Mouse (Mus musculus) liver, embryonic 12.5 days (tissue): ENCODE results near the gene Maff. TPM values are rescaled to one million over a fixed set of nuclear protein-coding genes. Genes with fewer than 3 reads are reported as not detected.

Source experiments
- ATAC-seq: fragments of 200-750 bp; cut with Nextera tagmentation; 2 replicates; pipeline ENCODE4 v1.8.0; 2017; ENCODE audit warnings: moderate number of reproducible peaks, mild to moderate bottlenecking, moderate library complexity
- H3K27ac ChIP-seq: fragments of 300-500 bp; sonication (generic); 2 replicates; pipeline ENCODE4 v1.5.1; 2016; ENCODE audit warnings: mild to moderate bottlenecking
- H3K27me3 ChIP-seq: fragments of 300-500 bp; sonication (generic); replicated peaks from 2 replicates; pipeline ENCODE4 v1.6.1; 2016; ENCODE audit warnings: mild to moderate bottlenecking, moderate library complexity
- H3K36me3 ChIP-seq: fragments of 300-500 bp; sonication (generic); 2 replicates; pipeline ENCODE4 v1.6.1; 2016; ENCODE audit warnings: mild to moderate bottlenecking, moderate library complexity
- H3K4me1 ChIP-seq: fragments of 300-500 bp; sonication (generic); 2 replicates; pipeline ENCODE4 v1.6.1; 2016
- H3K4me2 ChIP-seq: fragments of 300-500 bp; sonication (generic); 2 replicates; pipeline ENCODE4 v1.6.1; 2016; ENCODE audit warnings: mild to moderate bottlenecking, moderate library complexity
- H3K4me3 ChIP-seq: fragments of 300-500 bp; sonication (generic); 2 replicates; pipeline ENCODE4 v1.5.1; 2016; ENCODE audit warnings: mild to moderate bottlenecking, moderate library complexity
- H3K9ac ChIP-seq: fragments of 300-500 bp; sonication (generic); 2 replicates; pipeline ENCODE4 v1.6.1; 2016; ENCODE audit warnings: mild to moderate bottlenecking, moderate library complexity
- H3K9me3 ChIP-seq: fragments of 300-500 bp; sonication (generic); replicated peaks from 2 replicates; pipeline ENCODE4 v1.6.1; 2016; ENCODE audit warnings: mild to moderate bottlenecking, moderate library complexity
- WGBS: fragments of 180-500 bp; shearing (Covaris S2); methylation state at CpG from one replicate; pipeline ENCODE4 v1.1.7; 2016; ENCODE audit not compliant: insufficient replicate concordance; 5-methylcytosine and 5-hydroxymethylcytosine counted together
- polyA plus RNA-seq: library from polyadenylated mRNA; unstranded; fragments of >200 nt; fragmentation: Nextera tagmentation; extraction: Ambion mirVana; gene quantifications from 2 replicates; pipeline ENCODE4 v1.2.1, GENCODE M21; 2016

The Maff gene
- polyA plus RNA-seq, 1 experiment from 2014 or later, result 1.1 TPM

DNA sequence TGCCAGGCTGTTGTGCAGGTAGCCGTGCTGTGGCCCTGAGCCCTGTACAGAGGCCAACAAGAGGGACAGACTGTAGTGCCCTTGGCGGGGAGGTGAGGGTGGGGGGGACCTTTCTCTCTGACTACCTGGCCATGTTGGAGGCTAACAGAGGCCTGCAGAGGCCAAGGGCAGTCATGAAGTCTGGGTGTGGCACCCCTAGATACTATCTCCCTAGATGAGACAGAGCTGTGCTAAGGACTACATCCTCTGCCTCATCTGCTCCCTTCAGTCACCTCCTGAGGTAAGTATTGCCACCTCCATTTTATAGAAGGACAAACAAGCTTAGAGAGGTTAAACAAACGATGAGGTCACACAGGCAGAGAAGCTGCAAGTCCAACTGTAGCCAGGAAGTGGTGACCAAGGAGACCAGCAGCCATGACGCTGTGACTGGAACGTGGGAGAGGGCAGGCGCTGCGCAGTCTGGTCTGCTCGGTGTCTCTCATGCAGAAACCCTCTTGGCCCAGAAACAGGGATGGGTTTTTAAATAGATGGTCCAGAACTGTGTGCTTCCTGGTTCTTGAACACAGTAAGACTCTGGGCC lies 22.5 kb downstream of the Maff start:
- WGBS, result 74% methylated on average over 8 of the region's 8 CpGs

DNA sequence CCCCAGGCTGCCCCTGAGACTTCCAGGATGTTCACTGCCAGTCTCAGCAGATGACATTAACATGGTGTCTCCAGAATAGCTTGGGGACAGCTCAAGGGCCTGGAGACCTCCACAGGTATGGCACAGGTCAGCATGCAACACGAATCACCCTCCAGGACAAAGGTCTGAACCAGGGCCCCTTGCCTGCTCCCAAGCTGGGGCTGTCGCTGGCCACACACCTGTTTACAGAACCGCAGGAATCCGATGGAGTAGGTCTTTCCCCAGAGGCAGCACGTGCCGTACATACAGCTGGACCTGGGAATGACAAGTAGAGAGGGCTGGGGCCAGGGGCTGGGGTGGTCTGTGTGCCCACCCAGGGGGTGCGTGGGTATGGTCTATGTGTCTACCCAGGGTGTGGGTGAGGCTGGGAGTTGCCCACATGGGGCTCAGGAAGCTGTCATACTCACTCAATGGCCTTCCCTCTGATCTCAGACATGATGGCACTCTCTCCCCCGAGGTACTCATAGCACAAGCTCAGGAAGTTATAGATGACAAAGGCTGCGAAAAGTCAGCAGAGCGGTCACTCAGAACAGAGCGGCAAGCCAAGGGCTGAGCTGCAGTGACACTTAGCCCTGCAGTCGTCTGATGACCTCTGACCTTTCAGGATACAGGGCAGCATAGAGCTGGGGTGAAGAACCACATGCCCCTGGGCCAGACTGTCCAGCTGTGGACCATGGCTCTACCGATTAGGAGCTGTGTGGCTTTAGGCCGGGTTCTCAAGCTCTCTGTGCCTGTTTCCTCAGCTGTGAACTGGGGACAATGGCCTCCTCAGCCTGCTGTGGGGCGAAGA lies 23.2 kb downstream of the Maff start:
- H3K4me2 ChIP-seq, result no peak overlapping the region
- no peaks in the 10 kb centered on the region for H3K9me3 ChIP-seq
- no peaks in the 10 kb centered on the region for H3K27me3 ChIP-seq
- no peak overlapping the region for H3K9ac ChIP-seq
- peaks cover 26% of the 10 kb centered on the region for H3K4me1 ChIP-seq
- no peak overlapping the region for H3K27ac ChIP-seq
- H3K4me3 ChIP-seq, result no peak overlapping the region
- ATAC-seq, result no peak
- 68% methylated on average over 15 of the region's 15 CpGs for WGBS
- H3K36me3 ChIP-seq, result peaks cover 48% of the 10 kb centered on the region

More for the DNA sequence above, 22.5 kb downstream of the Maff start:
- no peak overlapping the region for H3K4me3 ChIP-seq
- H3K4me2 ChIP-seq, result no peak overlapping the region
- no peaks in the 10 kb centered on the region for H3K27me3 ChIP-seq
- no peak overlapping the region for H3K9ac ChIP-seq
- peak overlapping the region; percentile 30; the same call in 1 of the 2 replicates for H3K27ac ChIP-seq
- peaks cover 51% of the 10 kb centered on the region for H3K36me3 ChIP-seq
- ATAC-seq, result 0 out of 2 replicates have a peak, but pooled peaks have one; percentile 17
- no peaks in the 10 kb centered on the region for H3K9me3 ChIP-seq
- H3K4me1 ChIP-seq, result peaks cover 26% of the 10 kb centered on the region

DNA sequence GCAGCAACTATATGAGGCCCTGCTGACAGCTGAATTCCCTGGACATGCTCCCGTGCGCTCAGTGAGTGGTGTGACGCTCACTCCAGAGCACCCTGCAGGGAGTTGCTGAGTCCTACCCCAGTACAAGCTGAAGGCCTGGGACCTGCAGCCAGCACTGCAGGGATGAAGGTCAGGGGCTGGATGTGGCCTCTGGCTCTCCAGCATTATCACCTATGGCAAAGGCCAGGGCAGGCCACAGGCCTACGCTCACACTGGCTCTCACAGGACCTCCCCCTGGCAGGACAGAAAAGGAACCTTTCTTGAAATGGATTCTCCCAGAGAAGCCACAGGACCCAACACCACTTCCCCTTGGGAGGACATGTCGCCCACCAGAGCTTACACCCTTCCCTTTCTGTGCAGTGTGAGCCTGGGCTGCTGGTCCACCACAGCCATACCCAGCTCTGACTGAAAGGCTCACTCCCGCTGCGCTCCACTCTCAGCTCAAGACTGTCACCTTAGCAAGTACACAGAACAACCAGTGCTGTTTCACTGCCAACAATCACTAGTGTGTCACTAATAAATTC lies 23.9 kb downstream of the Maff start:
- ATAC-seq, result no peak
- no peak overlapping the region for H3K27ac ChIP-seq
- no peak overlapping the region for H3K4me2 ChIP-seq
- H3K4me3 ChIP-seq, result no peak overlapping the region
- H3K4me1 ChIP-seq, result peaks cover 26% of the 10 kb centered on the region
- WGBS, result 72% methylated on average over 7 of the region's 7 CpGs
- H3K27me3 ChIP-seq, result no peaks in the 10 kb centered on the region
- H3K36me3 ChIP-seq, result peaks cover 48% of the 10 kb centered on the region
- H3K9ac ChIP-seq, result no peak overlapping the region
- H3K9me3 ChIP-seq, result no peaks in the 10 kb centered on the region

DNA sequence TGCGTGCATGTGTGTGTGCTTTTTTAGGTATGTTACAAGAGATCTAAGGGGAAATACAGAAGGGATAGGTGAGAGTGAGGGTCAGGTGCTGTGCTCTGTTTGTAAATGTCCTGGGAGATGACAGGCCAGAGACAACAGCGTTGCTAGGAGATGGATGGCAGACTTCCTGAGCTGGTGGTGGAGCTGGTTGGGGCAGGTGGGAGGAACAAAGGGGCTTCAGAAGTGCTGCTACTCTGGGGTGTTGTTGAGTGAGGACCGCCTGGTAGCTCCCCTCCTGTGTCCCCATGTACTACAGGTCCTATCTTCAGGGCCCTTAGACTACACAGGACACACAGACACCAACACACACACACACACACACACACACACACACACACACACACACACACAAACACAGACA lies 28.3 kb downstream of the Maff start:
- Histone ChIP-seq H3K4me3 (no peak overlapping the region), H3K27me3 (no peaks in the 10 kb centered on the region), H3K9me3 (no peaks in the 10 kb centered on the region), H3K4me2 (no peak overlapping the region), H3K27ac (no peak overlapping the region), H3K9ac (no peak overlapping the region), H3K36me3 (peaks cover 53% of the 10 kb centered on the region), H3K4me1 (peaks cover 5% of the 10 kb centered on the region; the same call in 1 of the 2 replicates)
- ATAC-seq, result no peak
- WGBS, result 60% methylated on average over 3 of the region's 3 CpGs

DNA sequence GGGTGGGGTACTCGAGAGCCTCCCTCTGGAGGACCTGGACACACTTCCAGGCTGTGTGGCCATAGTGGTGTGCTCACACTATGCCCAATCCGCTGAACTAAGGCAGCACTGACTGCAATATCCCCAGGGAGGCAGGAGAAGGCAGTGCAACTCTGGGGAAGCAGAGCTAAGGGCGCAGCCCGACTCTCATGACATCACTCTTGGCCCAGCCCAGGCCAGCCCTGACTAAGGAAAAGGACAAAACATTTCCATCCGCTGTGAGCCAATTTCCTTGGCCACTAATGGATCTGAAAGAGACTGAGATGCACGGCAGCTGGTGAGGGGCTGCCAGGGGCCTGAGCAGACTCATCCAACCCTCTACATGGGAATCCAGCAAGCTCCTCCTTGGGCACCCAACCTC lies 31.3 kb downstream of the Maff start:
- H3K27ac ChIP-seq, result no peak overlapping the region
- no peaks in the 10 kb centered on the region for H3K4me1 ChIP-seq
- H3K4me3 ChIP-seq, result no peak overlapping the region
- no peak for ATAC-seq
- H3K9me3 ChIP-seq, result no peaks in the 10 kb centered on the region
- H3K4me2 ChIP-seq, result no peak overlapping the region
- WGBS, result 75% methylated on average over 6 of the region's 6 CpGs
- peaks cover 45% of the 10 kb centered on the region for H3K36me3 ChIP-seq
- H3K27me3 ChIP-seq, result no peaks in the 10 kb centered on the region
- no peak overlapping the region for H3K9ac ChIP-seq

- WGBS, result 95% methylated on average over 10 of the region's 10 CpGs
- H3K4me1 ChIP-seq, result no peaks in the 10 kb centered on the region
- no peak for ATAC-seq
Observed at GRCm38 (mm10) chr15:79378608-79379007, 32.2 kb downstream of the Maff start.

DNA sequence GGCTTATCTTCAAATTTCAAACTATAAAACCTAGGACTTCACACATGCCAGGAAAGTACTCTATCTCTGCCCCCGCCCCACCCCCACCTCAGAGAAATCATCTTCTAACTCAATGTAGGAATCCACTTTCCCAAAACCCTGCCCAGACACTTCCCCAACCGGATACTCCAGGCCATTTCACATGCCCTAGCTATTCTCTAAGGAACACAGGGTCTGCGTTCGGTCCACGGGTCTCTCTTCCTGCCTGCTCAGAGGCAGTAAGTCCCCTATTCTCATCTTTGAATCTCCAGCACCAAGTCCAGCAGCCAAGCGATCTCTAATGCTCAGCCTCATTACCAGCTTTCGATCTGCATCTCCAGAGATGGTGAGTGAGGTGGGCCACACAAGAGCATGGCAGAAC lies 33.2 kb downstream of the Maff start:
- WGBS, result 75% methylated on average over 7 of the region's 7 CpGs
- H3K4me2 ChIP-seq, result no peak overlapping the region
- H3K36me3 ChIP-seq, result peaks cover 35% of the 10 kb centered on the region
- no peaks in the 10 kb centered on the region for H3K4me1 ChIP-seq
- H3K27me3 ChIP-seq, result no peaks in the 10 kb centered on the region
- H3K27ac ChIP-seq, result no peak overlapping the region
- H3K4me3 ChIP-seq, result no peak overlapping the region
- H3K9ac ChIP-seq, result no peak overlapping the region
- no peaks in the 10 kb centered on the region for H3K9me3 ChIP-seq
- no peak for ATAC-seq

More at GRCm38 (mm10) chr15:79378608-79379007, 32.2 kb downstream of the Maff start:
- no peak overlapping the region for H3K27ac ChIP-seq
- peaks cover 42% of the 10 kb centered on the region for H3K36me3 ChIP-seq
- H3K4me3 ChIP-seq, result no peak overlapping the region
- no peaks in the 10 kb centered on the region for H3K9me3 ChIP-seq
- H3K27me3 ChIP-seq, result no peaks in the 10 kb centered on the region
- no peak overlapping the region for H3K4me2 ChIP-seq
- H3K9ac ChIP-seq, result no peak overlapping the region

- ATAC-seq, result peak; percentile 47
- H3K4me2 ChIP-seq, result no peak overlapping the region
- 50% methylated on average over 23 of the region's 23 CpGs for WGBS
- no peaks in the 10 kb centered on the region for H3K9me3 ChIP-seq
- no peak overlapping the region for H3K4me3 ChIP-seq
- H3K36me3 ChIP-seq, result peaks cover 24% of the 10 kb centered on the region
- no peaks in the 10 kb centered on the region for H3K4me1 ChIP-seq
- no peak overlapping the region for H3K9ac ChIP-seq
- no peaks in the 10 kb centered on the region for H3K27me3 ChIP-seq
- no peak overlapping the region for H3K27ac ChIP-seq
Observed at GRCm38 (mm10) chr15:79380468-79381444, 34.3 kb downstream of the Maff start.

GRCm38 (mm10) chr15:79381644-79382043 lies 35.2 kb downstream of the Maff start:
- H3K9ac ChIP-seq, result no peak overlapping the region
- H3K27ac ChIP-seq, result no peak overlapping the region
- H3K4me3 ChIP-seq, result no peak overlapping the region
- no peaks in the 10 kb centered on the region for H3K9me3 ChIP-seq
- no peak for ATAC-seq
- peaks cover 16% of the 10 kb centered on the region for H3K36me3 ChIP-seq
- 67% methylated on average over 9 of the region's 9 CpGs for WGBS
- H3K27me3 ChIP-seq, result no peaks in the 10 kb centered on the region
- H3K4me1 ChIP-seq, result no peaks in the 10 kb centered on the region
- no peak overlapping the region for H3K4me2 ChIP-seq

DNA sequence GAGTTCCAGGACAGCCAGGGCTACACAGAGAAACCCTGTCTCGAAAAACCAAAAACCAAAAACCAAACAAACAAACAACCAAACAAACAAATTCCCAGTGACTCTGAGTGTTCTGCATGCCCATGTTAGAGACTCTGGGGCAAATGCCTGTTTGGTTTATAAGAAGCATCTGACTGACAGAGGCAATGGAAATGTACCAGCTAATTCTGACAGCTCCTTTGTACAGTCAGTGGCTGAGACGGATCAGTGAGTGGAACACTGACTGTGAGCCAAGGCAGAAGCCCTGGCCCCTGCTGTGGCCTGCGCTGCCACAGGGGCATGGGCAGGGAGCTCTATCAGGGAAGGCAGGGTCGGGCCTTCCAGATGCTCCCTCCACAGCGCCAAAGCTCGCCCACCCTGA lies 40.7 kb downstream of the Maff start:
- 51% methylated on average over 6 of the region's 6 CpGs for whole genome bisulfite sequencing
- Histone ChIP-seq H3K4me1 (peaks cover 47% of the 10 kb centered on the region), H3K27me3 (no peaks in the 10 kb centered on the region), H3K4me2 (no peak overlapping the region), H3K9me3 (no peaks in the 10 kb centered on the region), H3K9ac (no peak overlapping the region), H3K27ac (no peak overlapping the region), H3K4me3 (no peak overlapping the region), H3K36me3 (no peaks in the 10 kb centered on the region)
- no peak for ATAC-seq

- Histone ChIP-seq H3K27ac (0 out of 2 replicates have a peak overlapping the region, but pooled peaks have one; percentile 34), H3K4me2 (no peak overlapping the region), H3K4me1 (peaks cover 53% of the 10 kb centered on the region), H3K36me3 (no peaks in the 10 kb centered on the region), H3K9ac (no peak overlapping the region), H3K27me3 (no peaks in the 10 kb centered on the region), H3K9me3 (no peaks in the 10 kb centered on the region), H3K4me3 (no peak overlapping the region)
- ATAC-seq, result no peak
- 47% methylated on average over 7 of the region's 7 CpGs for WGBS
Observed at GRCm38 (mm10) chr15:79387611-79388010, 41.2 kb downstream of the Maff start.
